Mouse (Mus musculus) cerebellum, adult 11 months (tissue): ENCODE data around the gene Tmem82.
"Not testable (repeated sequence)": the region's sequence is repeated elsewhere in the genome, so short reads cannot be mapped to it uniquely, and the experiment has no call there.

Source experiments
- DNase-seq: peaks from one replicate; pipeline ENCODE4 v3.0.0; 2022

Tmem82 gene

GRCm38 (mm10) chr4:141573359-141573966 lies 45.0 kb downstream of the Tmem82 start:
- DNase-seq, result no peak

- no peak for DNase-seq
Observed at GRCm38 (mm10) chr4:141572668-141573358, 45.6 kb downstream of the Tmem82 start.

- no peak for DNase-seq
Observed at GRCm38 (mm10) chr4:141571934-141572333, 46.5 kb downstream of the Tmem82 start.

- no peak for DNase-seq
Observed at GRCm38 (mm10) chr4:141571337-141571739, 47.1 kb downstream of the Tmem82 start.

- DNase-seq, result no peak
Observed at GRCm38 (mm10) chr4:141570821-141571220, 47.6 kb downstream of the Tmem82 start.

GRCm38 (mm10) chr4:141570004-141570403 lies 48.4 kb downstream of the Tmem82 start:
- DNase-seq, result no peak

GRCm38 (mm10) chr4:141568966-141569365 lies 49.5 kb downstream of the Tmem82 start:
- no peak for DNase-seq

GRCm38 (mm10) chr4:141567174-141567573 lies 51.3 kb downstream of the Tmem82 start:
- not testable (repeated sequence) for DNase-seq

GRCm38 (mm10) chr4:141566187-141566586 lies 52.2 kb downstream of the Tmem82 start:
- no peak for DNase-seq

GRCm38 (mm10) chr4:141565325-141565724 lies 53.1 kb downstream of the Tmem82 start:
- DNase-seq, result no peak

GRCm38 (mm10) chr4:141564660-141565059 lies 53.8 kb downstream of the Tmem82 start:
- DNase-seq, result no peak

- no peak for DNase-seq
Observed at GRCm38 (mm10) chr4:141564209-141564608, 54.2 kb downstream of the Tmem82 start.
